Mouse (Mus musculus): ENCODE results near the gene Ltb4r1.

The Ltb4r1 gene

DNA sequence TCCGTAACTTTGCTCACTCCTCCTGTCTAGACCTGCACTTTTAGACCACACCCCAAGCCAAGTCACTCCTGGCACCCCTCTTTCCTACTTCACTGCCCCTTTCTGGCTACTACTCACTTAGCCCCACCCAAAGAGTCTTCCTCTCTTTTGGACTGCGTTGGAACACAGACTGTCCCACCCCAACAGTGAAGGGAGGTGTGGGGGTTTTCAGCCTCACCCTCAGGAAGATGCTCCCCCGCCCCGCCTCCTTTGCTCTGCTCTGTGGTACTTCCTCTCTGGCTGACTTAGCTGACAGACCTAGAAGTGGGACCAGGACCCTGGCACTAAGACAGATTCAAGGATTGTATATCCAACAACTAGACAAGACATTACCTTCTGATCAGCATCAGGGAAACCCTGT lies at the start of gene Ltb4r1:
Ltb4r1 (plus strand) TSS at position 267 of the 400 bp plus-strand sequence.
- DNase-seq (ENCODE audit: low spot score in 2 of 2), result no peak

GRCm38 (mm10) chr14:55716271-55716670 lies 49.5 kb upstream of the Ltb4r1 start:
- DNase-seq (ENCODE audit: low spot score in 2 of 2), result no peak

GRCm38 (mm10) chr14:55716884-55717283 lies 48.9 kb upstream of the Ltb4r1 start:
- DNase-seq (ENCODE audit: low spot score in 2 of 2), result no peak

DNA sequence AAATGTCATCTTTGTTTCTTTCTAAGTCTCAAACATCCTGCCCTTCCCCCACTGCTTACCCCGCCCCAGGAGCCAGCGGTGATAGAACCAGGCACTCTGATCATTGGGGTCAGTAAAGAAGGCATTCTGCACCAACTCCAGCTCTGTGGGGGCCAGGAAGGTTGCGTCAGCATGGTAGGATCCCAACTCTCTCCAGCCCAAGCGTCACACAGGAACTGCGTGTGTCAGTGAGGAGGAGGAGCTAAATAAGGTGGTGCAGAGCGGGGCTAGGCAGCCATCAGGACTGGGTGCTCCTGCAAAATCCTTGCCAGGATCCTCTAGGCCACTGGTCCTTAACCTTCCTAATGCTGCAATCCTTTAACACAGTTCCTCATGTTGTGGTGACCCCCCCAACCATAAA lies 46.0 kb upstream of the Ltb4r1 start:
- no peak for DNase-seq (ENCODE audit: low spot score in 2 of 2)

- no peak for DNase-seq (ENCODE audit: low spot score in 2 of 2)
These were observed 45.1 kb upstream of the Ltb4r1 start for GRCm38 (mm10) chr14:55720666-55721065.

GRCm38 (mm10) chr14:55721076-55721475 lies 44.7 kb upstream of the Ltb4r1 start:
- DNase-seq (ENCODE audit: low spot score in 2 of 2), result no peak

DNA sequence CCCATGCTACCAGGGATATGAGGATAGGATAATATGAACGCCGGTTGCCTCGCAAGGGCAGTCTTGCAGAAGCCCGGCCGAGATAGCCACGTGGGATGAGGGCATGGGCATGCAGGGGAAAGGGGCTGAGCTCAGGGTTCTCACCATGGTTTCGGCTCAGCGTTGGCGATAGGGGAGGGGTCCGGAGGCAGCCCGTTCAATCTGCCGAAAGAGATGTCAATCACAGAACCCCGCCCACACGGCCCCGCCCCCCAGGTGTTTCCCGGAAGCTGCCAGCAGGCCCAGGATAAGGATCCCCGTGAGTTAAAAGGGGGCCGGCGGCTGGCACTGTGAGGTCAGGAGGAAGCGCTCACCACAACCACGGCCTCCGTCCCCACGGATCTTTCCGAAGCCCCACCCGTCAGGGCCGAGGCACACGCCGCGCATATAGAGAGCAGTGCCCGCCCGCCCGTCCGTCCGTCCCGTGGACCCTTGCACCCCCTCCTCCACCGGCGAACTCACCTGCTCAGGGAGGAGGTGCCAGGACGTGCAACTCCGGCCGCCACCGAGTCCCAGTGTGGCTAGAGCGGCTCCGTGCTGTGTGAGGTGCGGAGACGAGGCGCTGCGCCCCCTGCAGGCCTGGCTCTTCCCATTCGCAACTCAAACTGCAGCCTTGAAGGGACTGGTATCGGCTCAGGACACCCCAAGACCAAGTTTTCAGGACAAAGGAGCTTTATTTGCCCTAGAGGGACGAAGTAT lies 43.9 kb upstream of the Ltb4r1 start, which contains the start of gene Rabggta:
Rabggta (minus strand) TSS at position 564 of the 738 bp plus-strand sequence.
- peak; percentile 88 to 94 for DNase-seq (ENCODE audit: low spot score in 2 of 2)

DNA sequence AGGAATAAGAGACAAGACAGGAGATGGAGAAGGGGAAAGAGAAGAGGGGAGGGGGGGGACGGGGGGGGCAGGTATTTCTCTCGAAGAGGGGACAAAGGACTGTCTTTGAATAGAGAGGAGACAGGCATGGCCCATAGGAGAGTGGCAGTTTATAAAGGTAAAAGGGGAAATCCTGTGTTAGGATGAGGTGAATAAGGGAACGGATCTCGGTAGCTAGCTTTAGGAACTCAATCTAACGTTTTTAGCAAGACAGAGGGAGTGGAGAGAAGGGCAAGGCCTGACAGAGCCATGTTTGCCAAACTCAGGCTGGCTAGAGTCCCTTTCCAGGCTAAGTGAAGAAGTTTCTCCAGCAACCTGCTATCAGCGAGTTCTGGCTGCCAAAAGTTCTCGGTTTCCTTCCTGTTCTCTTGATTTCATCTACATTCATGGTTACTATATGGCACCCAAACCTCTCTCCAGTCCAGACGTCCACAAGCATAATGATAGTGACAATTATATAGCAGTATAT lies 43.3 kb upstream of the Ltb4r1 start:
- no peak for DNase-seq (ENCODE audit: low spot score in 2 of 2)

- no peak for DNase-seq (ENCODE audit: low spot score in 2 of 2)
These were observed 42.3 kb upstream of the Ltb4r1 start for GRCm38 (mm10) chr14:55723433-55723832.

GRCm38 (mm10) chr14:55724411-55724871 lies 41.3 kb upstream of the Ltb4r1 start:
- peak; percentile 85 to 88 for DNase-seq (ENCODE audit: low spot score in 2 of 2)

DNA sequence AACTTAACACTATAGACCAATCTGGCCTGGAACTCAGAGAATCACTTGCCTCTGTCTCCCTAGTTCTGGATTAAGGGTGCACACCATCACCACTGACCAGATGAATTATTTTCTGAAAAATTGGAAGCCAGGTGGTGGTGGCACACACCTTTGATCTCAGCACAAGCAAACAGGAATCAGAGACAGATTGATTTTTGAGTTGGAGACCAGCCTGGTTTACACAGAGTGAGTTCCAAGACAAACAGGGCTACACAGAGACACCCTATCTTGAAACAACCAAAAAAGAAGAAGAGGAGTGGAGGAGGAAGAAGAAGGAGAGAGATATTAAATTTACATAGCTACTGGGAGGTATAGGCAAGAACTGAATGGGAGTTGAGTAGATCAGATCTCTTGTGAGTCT lies 39.5 kb upstream of the Ltb4r1 start:
- no peak for DNase-seq (ENCODE audit: low spot score in 2 of 2)

DNA sequence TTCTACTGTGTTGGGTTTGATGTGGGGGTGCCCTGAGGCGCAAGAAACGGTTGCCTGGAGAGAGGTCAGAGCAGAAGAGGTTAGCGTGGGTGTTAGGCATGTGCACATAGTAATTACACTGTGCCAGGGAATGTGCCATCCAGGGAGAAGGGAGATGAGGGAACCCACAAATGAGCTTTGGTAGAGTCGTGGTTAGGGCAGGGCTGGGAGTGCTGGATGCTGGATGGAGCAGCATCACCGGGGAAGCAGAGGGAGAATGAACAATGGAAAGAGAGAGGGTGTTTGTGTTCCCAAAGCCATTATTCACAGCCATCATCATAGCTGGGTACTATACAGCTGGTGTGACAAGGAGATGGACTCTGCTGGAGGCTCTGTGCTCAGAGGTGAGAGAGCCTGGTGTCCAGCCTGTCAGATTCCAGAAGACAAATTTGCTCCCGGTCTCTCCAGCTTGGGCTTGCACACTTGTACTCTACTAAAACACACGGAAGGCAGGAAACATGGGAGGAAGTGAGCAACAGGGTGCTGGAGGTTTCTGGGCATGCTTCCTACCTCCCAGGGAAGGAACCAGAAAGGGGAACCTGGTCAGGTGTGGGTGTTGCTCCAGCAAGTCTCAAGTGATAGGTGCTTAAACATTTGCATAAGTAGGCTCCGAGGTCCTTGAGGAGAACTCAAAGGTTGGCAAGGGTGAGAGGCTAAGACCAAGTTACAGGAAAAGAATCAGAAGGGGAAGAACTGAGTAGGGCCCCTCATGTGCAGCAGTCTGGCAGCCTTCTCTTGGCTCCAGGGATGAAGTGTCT lies 37.7 kb upstream of the Ltb4r1 start:
- DNase-seq (ENCODE audit: low spot score in 2 of 2), result no peak

DNA sequence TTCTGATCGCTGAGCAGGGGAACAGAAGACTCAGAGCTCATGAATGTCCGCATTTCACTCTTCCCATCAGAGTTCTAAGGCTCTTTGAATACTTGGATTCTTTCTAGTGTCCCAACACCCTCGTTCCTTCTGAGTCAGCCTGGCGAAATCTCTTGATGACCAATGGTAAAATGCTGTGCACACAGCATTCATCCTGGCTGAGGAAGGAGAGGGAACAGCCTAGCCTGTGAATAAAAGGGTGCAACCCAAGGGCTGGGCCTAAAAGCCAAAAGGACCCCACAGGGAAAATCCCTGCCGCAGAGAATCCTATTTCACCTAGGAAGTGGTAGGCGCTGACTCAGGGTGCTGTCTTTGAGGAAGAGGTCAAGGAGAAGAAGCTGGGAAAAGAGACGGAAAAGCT lies 35.6 kb upstream of the Ltb4r1 start:
- no peak for DNase-seq (ENCODE audit: low spot score in 2 of 2)

- no peak for DNase-seq (ENCODE audit: low spot score in 2 of 2)
These were observed 35.2 kb upstream of the Ltb4r1 start for GRCm38 (mm10) chr14:55730531-55731032.

- DNase-seq (ENCODE audit: low spot score in 2 of 2), result no peak
These were observed 31.9 kb upstream of the Ltb4r1 start for GRCm38 (mm10) chr14:55733889-55734288.

DNA sequence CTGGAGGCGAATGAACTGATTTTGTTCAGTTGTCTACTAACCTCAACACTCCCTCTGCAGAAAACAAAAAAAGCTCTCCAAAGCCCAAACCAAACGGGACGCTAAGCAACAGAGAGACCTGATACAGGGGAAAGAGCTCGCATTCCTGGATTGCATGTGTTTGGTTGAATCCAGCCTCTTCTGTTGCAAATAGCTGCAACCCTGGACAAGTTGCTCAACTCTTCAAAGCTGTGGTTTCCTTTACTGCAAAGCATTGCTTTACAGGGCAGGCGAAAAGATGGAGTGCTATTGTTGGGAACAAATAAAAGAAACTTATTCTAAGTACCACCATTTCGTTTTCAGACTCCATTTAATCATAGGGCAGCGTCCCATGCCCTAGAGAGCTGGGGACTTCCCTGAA lies 30.9 kb upstream of the Ltb4r1 start:
- no peak for DNase-seq (ENCODE audit: low spot score in 2 of 2)

DNA sequence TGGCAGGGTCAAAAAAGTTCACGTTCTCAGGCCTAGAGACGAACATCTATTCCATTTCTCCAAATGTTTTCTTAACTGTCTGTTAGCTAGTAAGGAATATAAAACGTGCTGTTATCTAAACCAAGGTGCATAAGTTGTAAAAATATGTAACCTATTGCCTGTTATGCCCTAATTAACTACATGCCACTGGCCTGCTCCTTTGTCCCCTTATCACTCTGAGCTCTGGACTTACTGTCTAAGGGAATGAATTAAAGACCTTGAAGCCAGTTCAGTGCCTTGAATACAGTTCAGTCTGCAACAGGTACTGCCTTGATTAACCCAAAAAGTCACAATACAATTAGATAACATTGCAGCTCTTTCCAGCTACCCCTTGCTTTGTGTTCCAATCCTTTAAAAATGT lies 30.4 kb upstream of the Ltb4r1 start:
- no peak for DNase-seq (ENCODE audit: low spot score in 2 of 2)

- no peak for DNase-seq (ENCODE audit: low spot score in 2 of 2)
These were observed 30.0 kb upstream of the Ltb4r1 start for GRCm38 (mm10) chr14:55735758-55736157.

- no peak for DNase-seq (ENCODE audit: low spot score in 2 of 2)
These were observed 28.6 kb upstream of the Ltb4r1 start for GRCm38 (mm10) chr14:55737086-55737687.

DNA sequence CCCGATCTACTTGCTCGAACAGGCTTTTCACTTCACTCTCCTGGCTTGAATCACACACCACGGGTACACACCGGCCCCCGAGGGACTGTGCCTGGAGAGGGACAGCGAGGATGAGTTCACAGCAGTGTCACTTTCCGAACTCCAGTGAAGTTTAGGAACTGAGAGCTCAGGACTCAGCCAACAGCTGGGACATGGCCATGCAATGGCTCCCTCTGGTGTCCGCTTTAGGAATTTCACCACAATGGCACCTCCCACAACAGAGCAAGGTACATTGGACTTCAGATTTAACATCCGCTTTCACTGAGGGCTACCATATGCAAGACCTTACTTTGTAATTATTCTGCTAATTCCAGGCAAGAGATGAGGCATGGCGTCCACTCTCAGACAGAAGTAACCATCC lies 22.1 kb upstream of the Ltb4r1 start:
- peak; percentile 84 to 89 for DNase-seq (ENCODE audit: low spot score in 2 of 2)

DNA sequence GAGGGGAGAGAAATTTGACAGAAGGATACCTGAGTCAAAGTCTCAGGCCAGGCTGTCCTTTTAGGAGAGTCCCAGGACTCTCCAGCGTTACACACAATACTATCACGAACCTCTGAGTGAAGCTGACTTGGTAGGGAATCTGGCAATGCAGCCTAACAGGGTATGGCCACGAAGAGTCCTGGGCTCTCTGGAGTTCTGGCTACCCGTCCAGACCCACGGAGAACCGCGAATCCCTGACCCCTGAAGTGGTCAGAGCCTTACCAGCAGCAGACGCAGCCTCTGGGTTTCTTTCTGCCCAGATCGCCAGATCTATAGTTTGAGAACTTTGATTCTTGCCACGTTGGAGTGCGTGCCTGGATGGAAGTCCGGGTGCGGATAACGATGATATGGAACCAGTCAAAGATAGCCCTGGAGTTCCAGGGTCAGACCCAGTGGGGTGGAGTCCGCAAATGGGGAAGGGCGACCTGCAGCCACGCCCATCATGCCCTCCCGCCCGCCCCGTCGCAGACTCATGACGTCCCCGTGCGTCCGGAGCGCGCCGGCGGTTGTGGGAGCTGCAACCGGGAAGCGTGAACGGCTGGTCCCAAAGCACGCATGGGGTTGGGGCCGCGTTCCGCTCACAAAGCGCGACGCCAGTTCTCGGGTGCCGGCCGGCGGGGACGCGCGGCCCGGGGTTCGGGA lies 20.4 kb upstream of the Ltb4r1 start, which contains the start of the genes Dhrs1 and Nop9:
Dhrs1 (minus strand) TSS at position 511 of the 681 bp plus-strand sequence.
Nop9 (plus strand) TSS at position 514 of the 681 bp plus-strand sequence.
- DNase-seq (ENCODE audit: low spot score in 2 of 2), result peak; percentile 78 to 82

Measured in natural killer cell, adult 2 months (primary cell).